Mouse (Mus musculus) layer of hippocampus, adult 2 months (tissue): ENCODE results near the gene Tpsb2. TPM values are rescaled to one million over a fixed set of nuclear protein-coding genes. Genes with fewer than 3 reads are reported as not detected.

Experiments
- DNase-seq, 2 experiments: peaks; one replicate each; pipeline ENCODE4 v3.0.0; 2022; ENCODE audit warnings: low spot score in 2 of 2
- H3K27ac ChIP-seq: fragments of 200-600 bp; 2 replicates; pipeline ENCODE4 v1.8.1; 2022
- H3K4me3 ChIP-seq: fragments of 200-600 bp; 2 replicates; pipeline ENCODE4 v1.8.1; 2022; ENCODE audit warnings: mild to moderate bottlenecking
- CTCF ChIP-seq: fragments of 200-600 bp; conservative IDR thresholded peaks from 2 replicates; pipeline ENCODE4 v1.8.1; 2022; ENCODE audit warnings: antibody characterized with exemption, mild to moderate bottlenecking, moderate library complexity
- long read RNA-seq, 2 experiments: library from polyadenylated mRNA; stranded (forward); transcript quantifications; one replicate each; pipeline ENCODE4 v2.0.0; 2021; ENCODE audit warnings: borderline mapping rate in 2 of 2
- total RNA-seq, 2 experiments: library from RNA; stranded (reverse); gene quantifications; 2 replicates each; pipeline ENCODE4 v1.2.3; 2021

Tpsb2 gene
- under 1 TPM in 1 of 2 experiments, not detected in 1; 0.82 TPM for total RNA-seq
- long read RNA-seq, experiment 1, partial matches to known transcripts, result 0 of 1 reads
- long read RNA-seq, experiment 1, other reads (novel, unspliced or antisense), result 0 of 1 reads
- long read RNA-seq, experiment 2, result 0 reads

DNA sequence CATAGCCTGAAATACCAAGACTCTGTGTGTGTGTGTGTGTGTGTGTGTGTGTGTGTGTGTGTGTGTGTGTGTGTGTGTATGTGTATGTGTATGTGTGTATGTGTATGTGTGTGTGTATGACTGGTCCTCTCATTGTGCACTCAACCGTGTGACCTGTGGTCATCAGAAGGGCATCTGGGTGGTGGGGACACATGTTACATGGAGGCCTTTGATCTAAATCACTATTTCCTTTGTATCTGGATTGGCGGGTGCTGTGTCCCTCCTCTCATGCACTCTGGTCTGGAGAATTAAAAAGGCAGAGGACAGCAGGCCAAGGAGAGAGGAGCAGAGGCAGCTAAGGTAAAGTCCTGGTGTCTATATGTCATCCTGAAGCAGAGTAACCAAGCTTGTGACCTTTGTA, at the start of gene Tpsb2:
Tpsb2 (plus strand) TSS at position 301 of the 400 bp plus-strand sequence.
- no peak for DNase-seq
- H3K4me3 ChIP-seq, result no peak within 1 kb of the TSS
- no peak for TF ChIP-seq CTCF
- H3K27ac ChIP-seq, result no peak within 1 kb of the TSS

DNA sequence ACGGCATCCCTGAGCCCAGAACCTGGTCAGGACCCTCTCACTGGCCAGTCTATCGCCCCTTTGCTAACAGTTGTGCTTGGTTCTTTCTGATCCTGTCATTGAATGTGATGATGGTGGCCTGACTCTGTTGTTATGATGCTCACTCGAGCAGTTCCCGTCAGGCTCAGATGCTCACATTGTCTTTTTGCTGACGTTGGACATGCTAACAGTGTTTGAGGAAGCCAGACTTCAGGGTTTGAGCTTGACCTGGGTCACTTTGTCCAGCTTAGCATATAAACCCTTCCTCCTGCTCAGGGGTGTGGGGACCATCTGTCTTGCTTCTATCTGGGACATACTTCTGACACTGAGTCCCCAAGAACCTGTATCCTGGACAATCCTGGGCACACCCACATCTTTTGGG, 47.8 kb upstream of the Tpsb2 start, which contains the start of gene Prss29:
Prss29 (plus strand) TSS at position 301 of the 400 bp plus-strand sequence.
- DNase-seq, result no peak
- no peak within 1 kb of the TSS for H3K27ac ChIP-seq
- H3K4me3 ChIP-seq, result no peak within 1 kb of the TSS
- no peak for TF ChIP-seq CTCF

DNA sequence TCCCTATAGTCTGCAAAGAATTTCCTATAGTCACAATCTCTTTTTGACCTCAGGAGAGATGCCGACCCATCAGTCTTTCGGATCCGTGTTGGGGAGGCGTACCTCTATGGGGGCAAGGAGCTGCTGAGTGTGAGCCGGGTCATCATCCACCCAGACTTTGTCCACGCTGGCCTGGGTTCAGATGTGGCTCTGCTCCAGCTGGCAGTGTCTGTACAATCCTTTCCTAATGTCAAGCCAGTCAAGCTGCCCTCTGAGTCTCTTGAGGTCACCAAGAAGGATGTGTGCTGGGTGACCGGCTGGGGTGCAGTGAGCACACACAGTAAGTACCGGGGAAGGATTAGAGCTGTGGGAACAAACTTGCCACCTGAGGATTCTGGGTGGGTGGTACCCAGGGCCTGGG, 45.3 kb upstream of the Tpsb2 start:
- H3K4me3 ChIP-seq, result no peak overlapping the region
- H3K27ac ChIP-seq, result no peak overlapping the region
- DNase-seq, result no peak
- TF ChIP-seq CTCF, result no peak

DNA sequence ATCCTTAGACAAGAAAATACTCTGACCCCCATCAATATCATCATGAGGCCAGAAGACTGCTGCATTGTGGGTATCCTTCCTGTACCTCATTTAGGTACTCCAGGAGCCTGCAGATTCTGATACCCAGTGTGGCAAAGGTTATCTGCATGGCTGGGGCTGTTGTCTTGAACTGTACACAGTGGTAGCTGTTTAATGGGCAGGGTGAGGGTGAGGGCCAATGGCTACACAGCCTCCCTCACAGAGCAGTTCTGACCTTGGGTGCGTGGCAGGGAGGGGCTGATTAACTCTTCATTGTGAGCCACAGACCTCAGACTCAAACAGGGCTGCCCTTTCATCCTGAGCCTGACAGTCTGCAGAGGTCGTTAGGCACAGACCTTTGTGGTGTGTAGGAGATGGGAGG, 43.2 kb upstream of the Tpsb2 start:
- H3K27ac ChIP-seq, result no peak overlapping the region
- no peak overlapping the region for H3K4me3 ChIP-seq
- no peak for DNase-seq
- no peak for TF ChIP-seq CTCF

DNA sequence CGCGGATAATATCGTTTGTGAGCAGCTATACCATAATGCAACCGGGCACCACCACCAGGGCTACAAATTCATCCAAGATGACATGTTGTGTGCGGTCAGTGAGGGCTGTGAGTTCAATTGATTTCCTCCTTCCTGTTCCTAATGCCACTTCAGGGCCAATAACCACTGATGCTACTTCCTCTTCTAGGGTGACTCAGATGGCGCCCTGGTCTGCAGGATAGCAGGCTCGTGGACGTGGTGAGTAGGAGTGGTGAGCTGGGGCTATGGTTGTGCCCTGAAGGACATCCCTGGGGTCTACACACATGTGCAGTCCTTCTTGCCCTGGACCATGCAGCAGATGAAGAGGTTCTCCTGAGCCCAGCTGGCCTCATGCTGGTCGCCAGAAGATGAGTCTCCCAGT, 33.8 kb upstream of the Tpsb2 start:
- no peak overlapping the region for H3K4me3 ChIP-seq
- H3K27ac ChIP-seq, result no peak overlapping the region
- no peak for TF ChIP-seq CTCF
- no peak for DNase-seq

DNA sequence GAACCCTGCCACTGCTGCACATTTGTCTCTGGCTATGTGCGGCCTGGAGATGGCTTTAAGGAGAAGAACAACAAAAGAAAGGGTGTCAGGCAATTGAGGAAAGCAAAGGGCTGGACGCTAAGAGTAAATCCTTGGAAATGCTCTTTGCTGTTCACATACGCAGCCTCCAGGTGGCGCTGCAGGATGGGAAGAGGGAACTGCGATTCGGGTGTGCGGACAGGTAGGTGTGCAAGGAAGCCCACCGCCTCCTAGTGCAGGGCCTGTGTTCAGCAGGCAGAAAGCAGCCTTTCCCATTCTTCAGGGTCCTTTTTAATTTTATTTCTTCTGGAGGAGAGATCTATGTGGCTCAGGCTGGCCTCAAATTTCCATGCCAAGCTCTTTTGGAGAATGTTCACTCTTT, 32.2 kb upstream of the Tpsb2 start:
- TF ChIP-seq CTCF, result peak; percentile 94
- DNase-seq, result peak; percentile 49 to 68
- Histone ChIP-seq H3K27ac (no peak overlapping the region), H3K4me3 (no peak overlapping the region)

DNA sequence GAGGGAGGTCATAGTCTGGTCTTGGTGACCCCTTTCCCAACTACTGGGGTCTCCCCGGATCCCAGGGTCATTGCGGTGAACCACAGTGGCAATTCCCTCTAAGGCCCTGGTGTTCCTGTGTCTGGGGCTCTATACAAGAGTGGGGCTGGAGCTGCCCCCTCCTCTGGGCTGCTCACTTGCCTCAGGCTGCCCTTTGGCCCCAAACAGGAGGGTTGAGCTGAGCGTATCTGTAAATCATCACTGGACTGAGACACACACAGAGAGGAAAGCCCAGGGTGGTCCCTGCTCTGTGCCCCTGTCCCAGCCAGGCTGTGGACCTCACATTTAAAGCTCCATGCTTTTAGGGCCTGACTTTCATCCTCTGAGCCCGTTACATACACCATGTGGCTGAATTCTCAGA, 27.9 kb upstream of the Tpsb2 start:
- Histone ChIP-seq H3K27ac (no peak overlapping the region), H3K4me3 (no peak overlapping the region)
- no peak for TF ChIP-seq CTCF
- no peak for DNase-seq

DNA sequence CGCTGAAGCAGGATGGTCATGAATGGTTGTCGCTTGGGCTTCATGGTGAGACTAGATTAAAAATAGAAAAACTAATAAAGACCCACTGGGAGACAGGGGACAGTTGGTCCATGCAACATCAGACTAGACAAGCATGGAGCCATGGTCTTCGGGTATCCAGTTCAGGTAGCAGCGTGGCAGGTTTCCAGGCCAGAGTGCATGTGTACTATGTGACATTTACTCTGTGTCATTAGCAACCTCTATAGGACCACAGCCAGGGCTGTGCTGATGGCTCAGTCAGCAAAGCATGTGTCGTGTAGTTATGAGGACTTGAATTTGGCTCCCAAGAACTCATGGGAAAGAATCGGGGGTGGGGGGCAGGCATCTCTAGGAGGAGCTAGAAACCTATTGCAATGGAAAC, 26.1 kb upstream of the Tpsb2 start:
- H3K4me3 ChIP-seq, result no peak overlapping the region
- TF ChIP-seq CTCF, result no peak
- no peak for DNase-seq
- H3K27ac ChIP-seq, result no peak overlapping the region

DNA sequence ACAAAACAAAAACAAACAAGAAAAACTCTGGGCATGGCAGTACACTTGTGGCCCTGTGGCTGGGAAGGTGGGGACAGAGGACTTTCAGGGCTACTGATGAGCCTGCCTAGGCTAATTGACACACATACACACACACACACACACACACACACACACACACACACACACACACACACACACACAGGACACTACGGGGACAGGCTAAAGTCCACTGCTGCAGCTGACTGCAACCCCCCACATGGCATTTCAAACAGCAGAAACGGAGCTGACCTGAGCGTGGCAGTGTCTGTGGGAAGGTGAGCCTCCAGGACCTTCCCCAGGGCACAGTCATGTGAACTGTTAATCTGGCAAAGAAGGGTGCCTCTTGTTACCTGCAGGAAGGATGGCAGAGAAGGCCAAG, 24.6 kb upstream of the Tpsb2 start:
- no peak overlapping the region for H3K27ac ChIP-seq
- TF ChIP-seq CTCF, result no peak
- H3K4me3 ChIP-seq, result no peak overlapping the region
- no peak for DNase-seq

DNA sequence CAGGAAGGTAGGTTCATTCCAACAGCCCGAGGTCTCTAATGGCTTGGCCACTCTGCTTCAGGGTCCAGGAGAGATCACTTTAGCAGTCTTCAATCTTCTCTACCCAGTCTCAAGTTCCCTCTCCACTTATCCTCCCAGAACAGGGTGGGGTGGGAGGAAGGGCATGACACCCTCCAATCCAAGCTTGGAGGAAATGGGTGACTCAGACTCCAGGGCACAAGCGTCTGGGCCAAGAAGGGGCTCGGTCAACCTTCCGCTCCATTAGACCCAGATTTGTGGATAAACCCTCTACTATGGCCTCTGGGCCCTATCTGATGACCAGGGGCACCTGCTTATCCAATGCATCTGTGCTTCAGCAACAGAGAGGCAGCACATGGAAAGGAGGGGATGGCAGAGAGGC, 20.6 kb upstream of the Tpsb2 start, which contains the start of gene Tpsab1:
Tpsab1 (minus strand) TSS at position 101 of the 400 bp plus-strand sequence.
- Histone ChIP-seq H3K4me3 (no peak within 1 kb of the TSS), H3K27ac (no peak within 1 kb of the TSS)
- no peak for DNase-seq
- TF ChIP-seq CTCF, result no peak

DNA sequence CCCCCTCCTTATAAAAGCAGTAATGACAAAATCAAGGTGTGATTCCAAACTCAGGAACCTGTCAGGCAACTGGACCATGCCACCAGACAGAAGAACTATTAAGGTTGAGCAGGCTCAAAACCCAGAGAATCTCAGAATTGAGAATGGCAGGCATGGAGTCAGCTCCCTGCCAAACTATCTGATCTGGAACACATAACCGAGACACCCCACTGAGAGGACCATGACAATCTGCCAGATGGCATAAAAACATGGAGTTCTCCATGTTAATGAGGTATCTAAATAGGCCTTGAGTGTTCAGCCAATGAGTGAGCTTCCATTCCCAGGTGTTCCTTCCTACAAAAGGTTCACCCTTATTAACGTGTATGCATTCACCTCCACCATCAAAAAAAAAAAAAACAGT, 4.8 kb upstream of the Tpsb2 start:
- no peak for TF ChIP-seq CTCF
- Histone ChIP-seq H3K4me3 (no peak overlapping the region), H3K27ac (no peak overlapping the region)
- DNase-seq, result no peak

DNA sequence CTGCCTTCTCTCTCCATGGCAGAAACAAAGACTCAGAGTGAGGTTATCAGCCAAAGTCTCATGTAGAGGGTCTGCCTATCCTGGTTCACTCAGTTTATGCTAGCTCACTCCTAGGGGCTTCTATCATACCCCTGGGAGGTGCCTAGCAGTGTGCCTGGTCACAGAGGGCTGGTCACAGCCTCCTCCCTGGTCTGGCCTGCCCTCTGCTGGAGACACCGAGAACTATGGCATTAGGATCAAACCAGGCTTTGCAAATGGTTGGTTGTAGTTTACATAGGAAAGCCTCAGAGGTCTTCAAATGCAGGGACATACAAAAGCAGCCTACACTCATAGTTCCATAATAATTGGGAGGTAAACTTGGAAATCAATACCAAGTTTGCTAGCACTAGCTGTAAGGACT, 2.4 kb upstream of the Tpsb2 start:
- peak; percentile 39 to 74 for DNase-seq
- TF ChIP-seq CTCF, result peak; percentile 96
- H3K4me3 ChIP-seq, result no peak overlapping the region
- H3K27ac ChIP-seq, result no peak overlapping the region

DNA sequence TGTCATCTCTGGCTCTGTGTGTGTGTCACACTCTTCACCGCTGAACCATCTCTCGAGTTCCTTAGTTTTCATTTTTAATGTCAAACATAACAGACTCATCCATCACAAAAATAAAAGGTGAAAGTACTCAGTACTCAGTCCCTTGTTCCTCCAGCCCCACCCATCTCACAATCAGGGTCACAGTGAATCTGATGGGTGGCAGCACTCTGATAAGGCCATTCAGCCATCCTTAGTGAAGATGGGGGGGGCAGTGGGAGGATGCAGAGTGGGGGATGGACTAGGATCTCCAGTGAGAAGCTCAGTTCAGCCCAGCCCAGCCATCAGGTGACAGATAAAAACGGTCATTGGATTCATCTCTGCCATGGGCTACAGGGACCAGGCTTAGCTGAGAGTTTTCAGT, 2.9 kb downstream of the Tpsb2 start, which contains the start of gene Tpsg1:
Tpsg1 (plus strand) TSS at position 301 of the 400 bp plus-strand sequence.
- no peak for DNase-seq
- H3K4me3 ChIP-seq, result no peak within 1 kb of the TSS
- no peak for TF ChIP-seq CTCF
- H3K27ac ChIP-seq, result no peak within 1 kb of the TSS

DNA sequence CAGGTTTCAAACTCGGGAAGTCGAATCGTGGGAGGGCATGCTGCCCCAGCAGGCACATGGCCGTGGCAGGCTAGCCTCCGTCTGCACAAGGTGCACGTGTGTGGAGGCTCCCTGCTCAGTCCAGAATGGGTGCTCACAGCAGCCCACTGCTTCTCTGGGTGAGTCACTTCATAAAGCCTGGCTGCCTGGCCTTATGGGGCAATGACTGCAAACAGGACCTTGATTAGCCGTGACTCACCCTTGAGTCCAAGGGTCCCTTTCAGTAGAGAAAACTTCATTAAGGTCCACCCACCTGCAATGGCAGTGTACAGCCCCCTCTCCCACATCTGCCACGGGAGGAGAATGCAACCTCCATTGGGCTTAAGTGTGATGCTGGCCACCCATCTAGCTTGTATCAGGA, 6.4 kb downstream of the Tpsb2 start:
- Histone ChIP-seq H3K27ac (no peak overlapping the region), H3K4me3 (no peak overlapping the region)
- no peak for TF ChIP-seq CTCF
- peak in 1 of 2 experiments; percentile 11 for DNase-seq

DNA sequence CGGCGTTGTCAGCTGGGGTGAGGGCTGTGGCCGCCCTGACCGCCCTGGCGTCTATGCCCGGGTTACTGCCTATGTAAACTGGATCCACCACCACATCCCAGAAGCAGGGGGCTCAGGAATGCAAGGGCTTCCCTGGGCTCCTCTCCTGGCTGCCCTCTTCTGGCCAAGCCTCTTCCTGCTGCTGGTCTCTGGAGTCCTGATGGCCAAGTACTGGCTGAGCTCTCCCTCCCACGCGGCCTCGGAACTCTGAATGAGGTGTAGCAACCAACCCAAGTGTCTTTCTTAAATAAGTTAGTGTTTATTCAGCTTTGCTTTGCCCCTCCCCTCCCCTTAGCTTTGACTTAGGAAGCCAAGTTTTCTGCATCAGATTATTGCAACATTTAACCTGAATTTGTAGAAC, 7.9 kb downstream of the Tpsb2 start:
- no peak overlapping the region for H3K27ac ChIP-seq
- no peak for DNase-seq
- TF ChIP-seq CTCF, result peak; percentile 60
- H3K4me3 ChIP-seq, result no peak overlapping the region
